Mouse (Mus musculus): ENCODE results near the gene Serpini1. TPM values are rescaled to one million over a fixed set of nuclear protein-coding genes. Genes with fewer than 3 reads are reported as not detected.
A peak's percentile ranks its signal among the peaks of the same experiment; 100 is the strongest.

Gene Serpini1
- 41.6 and 43.6 TPM in 2 replicates for polyA plus RNA-seq (2014; fragmentation: Nextera tagmentation; extraction: Ambion mirVana)

GRCm38 (mm10) chr3:75557292-75557691 lies at the start of gene Serpini1:
Gene Serpini1, plus strand, starts transcription at chr3:75557547.
- H3K27me3 ChIP-seq (ENCODE audit: control insufficient read depth, insufficient read depth, low read length), result no peaks in the 10 kb centered on the region
- H3K4me3 ChIP-seq (ENCODE audit: low read depth, low read length), result peak within 1 kb of the TSS; percentile 88
- under 1% methylated on average over 19 of the region's 19 CpGs for whole genome bisulfite sequencing
- DNase-seq (ENCODE audit: low spot score) (peak; percentile 90), ATAC-seq (ENCODE audit: low FRiP score) (peak; percentile 96)
- H3K9me3 ChIP-seq (ENCODE audit: control insufficient read depth, low read length), result no peaks in the 10 kb centered on the region
- peak within 1 kb of the TSS; percentile 74 for H3K27ac ChIP-seq (ENCODE audit: low read depth, low read length)
- H3K4me1 ChIP-seq (replicated peaks; ENCODE audit: control insufficient read depth, insufficient read depth, low read length), result no peaks in the 10 kb centered on the region; the same call in 1 of the 2 replicates
- peak within 1 kb of the TSS; percentile 90 for H3K9ac ChIP-seq (ENCODE audit: low read depth, low read length)
- no peaks in the 10 kb centered on the region for H3K36me3 ChIP-seq (ENCODE audit: control insufficient read depth, insufficient read depth, low read length)
- H3K4me2 ChIP-seq (replicated peaks; ENCODE audit: low read depth, low read length), result peak within 1 kb of the TSS; percentile 78

GRCm38 (mm10) chr3:75517631-75518250 lies 39.6 kb upstream of the Serpini1 start:
- Histone ChIP-seq H3K9me3 (ENCODE audit: control insufficient read depth, low read length) (no peaks in the 10 kb centered on the region), H3K9ac (ENCODE audit: low read depth, low read length) (no peak overlapping the region), H3K27ac (ENCODE audit: low read depth, low read length) (no peak overlapping the region), H3K36me3 (ENCODE audit: control insufficient read depth, insufficient read depth, low read length) (no peaks in the 10 kb centered on the region), H3K4me3 (ENCODE audit: low read depth, low read length) (no peak overlapping the region), H3K4me2 (replicated peaks; ENCODE audit: low read depth, low read length) (no peak overlapping the region), H3K27me3 (ENCODE audit: control insufficient read depth, insufficient read depth, low read length) (no peaks in the 10 kb centered on the region), H3K4me1 (replicated peaks; ENCODE audit: control insufficient read depth, insufficient read depth, low read length) (no peaks in the 10 kb centered on the region)
- ATAC-seq (ENCODE audit: low FRiP score) (peak; percentile 35; the same call in 1 of the 2 replicates), DNase-seq (ENCODE audit: low spot score) (peak; percentile 63)
- WGBS, result 80% methylated on average over 7 of the region's 7 CpGs

GRCm38 (mm10) chr3:75521314-75521713 lies 36.0 kb upstream of the Serpini1 start:
- H3K4me1 ChIP-seq (replicated peaks; ENCODE audit: control insufficient read depth, insufficient read depth, low read length), result no peaks in the 10 kb centered on the region
- WGBS, result 82% methylated on average over 2 of the region's 2 CpGs

GRCm38 (mm10) chr3:75522527-75522926 lies 34.8 kb upstream of the Serpini1 start:
- no peaks in the 10 kb centered on the region for H3K9me3 ChIP-seq (ENCODE audit: control insufficient read depth, low read length)
- no peaks in the 10 kb centered on the region for H3K36me3 ChIP-seq (ENCODE audit: control insufficient read depth, insufficient read depth, low read length)
- no peak overlapping the region for H3K27ac ChIP-seq (ENCODE audit: low read depth, low read length)
- DNase-seq (ENCODE audit: low spot score), result no peak
- H3K4me1 ChIP-seq (replicated peaks; ENCODE audit: control insufficient read depth, insufficient read depth, low read length), result no peaks in the 10 kb centered on the region
- ATAC-seq (ENCODE audit: low FRiP score), result no peak
- no peak overlapping the region for H3K4me2 ChIP-seq (replicated peaks; ENCODE audit: low read depth, low read length)
- no peak overlapping the region for H3K9ac ChIP-seq (ENCODE audit: low read depth, low read length)
- no peak overlapping the region for H3K4me3 ChIP-seq (ENCODE audit: low read depth, low read length)
- WGBS, result 93% methylated on average over 1 of the region's 1 CpGs
- H3K27me3 ChIP-seq (ENCODE audit: control insufficient read depth, insufficient read depth, low read length), result no peaks in the 10 kb centered on the region

More at GRCm38 (mm10) chr3:75521314-75521713, 36.0 kb upstream of the Serpini1 start:
- ATAC-seq (ENCODE audit: low FRiP score), result no peak
- DNase-seq (ENCODE audit: low spot score), result no peak
- no peaks in the 10 kb centered on the region for H3K36me3 ChIP-seq (ENCODE audit: control insufficient read depth, insufficient read depth, low read length)
- H3K9me3 ChIP-seq (ENCODE audit: control insufficient read depth, low read length), result no peaks in the 10 kb centered on the region
- H3K9ac ChIP-seq (ENCODE audit: low read depth, low read length), result no peak overlapping the region
- H3K4me3 ChIP-seq (ENCODE audit: low read depth, low read length), result no peak overlapping the region
- no peak overlapping the region for H3K4me2 ChIP-seq (replicated peaks; ENCODE audit: low read depth, low read length)
- H3K27me3 ChIP-seq (ENCODE audit: control insufficient read depth, insufficient read depth, low read length), result no peaks in the 10 kb centered on the region
- no peak overlapping the region for H3K27ac ChIP-seq (ENCODE audit: low read depth, low read length)

GRCm38 (mm10) chr3:75531074-75531473 lies 26.3 kb upstream of the Serpini1 start:
- Histone ChIP-seq H3K4me2 (replicated peaks; ENCODE audit: low read depth, low read length) (no peak overlapping the region), H3K27me3 (ENCODE audit: control insufficient read depth, insufficient read depth, low read length) (no peaks in the 10 kb centered on the region), H3K4me3 (ENCODE audit: low read depth, low read length) (no peak overlapping the region), H3K36me3 (ENCODE audit: control insufficient read depth, insufficient read depth, low read length) (no peaks in the 10 kb centered on the region), H3K9ac (ENCODE audit: low read depth, low read length) (no peak overlapping the region), H3K27ac (ENCODE audit: low read depth, low read length) (no peak overlapping the region), H3K9me3 (ENCODE audit: control insufficient read depth, low read length) (no peaks in the 10 kb centered on the region), H3K4me1 (replicated peaks; ENCODE audit: control insufficient read depth, insufficient read depth, low read length) (no peaks in the 10 kb centered on the region)
- 94% methylated on average over 3 of the region's 3 CpGs for WGBS
- ATAC-seq (ENCODE audit: low FRiP score) (no peak), DNase-seq (ENCODE audit: low spot score) (no peak)

- H3K4me2 ChIP-seq (replicated peaks; ENCODE audit: low read depth, low read length), result no peak overlapping the region
- WGBS, result 89% methylated on average over 3 of the region's 3 CpGs
- H3K9me3 ChIP-seq (ENCODE audit: control insufficient read depth, low read length), result no peaks in the 10 kb centered on the region
- H3K27ac ChIP-seq (ENCODE audit: low read depth, low read length), result no peak overlapping the region
- no peaks in the 10 kb centered on the region for H3K4me1 ChIP-seq (replicated peaks; ENCODE audit: control insufficient read depth, insufficient read depth, low read length)
- no peak for DNase-seq (ENCODE audit: low spot score)
- no peak for ATAC-seq (ENCODE audit: low FRiP score)
- H3K4me3 ChIP-seq (ENCODE audit: low read depth, low read length), result no peak overlapping the region
- H3K36me3 ChIP-seq (ENCODE audit: control insufficient read depth, insufficient read depth, low read length), result no peaks in the 10 kb centered on the region
- H3K9ac ChIP-seq (ENCODE audit: low read depth, low read length), result no peak overlapping the region
- no peaks in the 10 kb centered on the region for H3K27me3 ChIP-seq (ENCODE audit: control insufficient read depth, insufficient read depth, low read length)
Observed at GRCm38 (mm10) chr3:75534045-75534834, 23.1 kb upstream of the Serpini1 start.

- H3K27ac ChIP-seq (ENCODE audit: low read depth, low read length), result no peak overlapping the region
- H3K4me2 ChIP-seq (replicated peaks; ENCODE audit: low read depth, low read length), result no peak overlapping the region
- ATAC-seq (ENCODE audit: low FRiP score), result no peak
- H3K27me3 ChIP-seq (ENCODE audit: control insufficient read depth, insufficient read depth, low read length), result no peaks in the 10 kb centered on the region
- H3K9ac ChIP-seq (ENCODE audit: low read depth, low read length), result no peak overlapping the region
- H3K36me3 ChIP-seq (ENCODE audit: control insufficient read depth, insufficient read depth, low read length), result no peaks in the 10 kb centered on the region
- no peaks in the 10 kb centered on the region for H3K4me1 ChIP-seq (replicated peaks; ENCODE audit: control insufficient read depth, insufficient read depth, low read length)
- no peak overlapping the region for H3K4me3 ChIP-seq (ENCODE audit: low read depth, low read length)
- WGBS, result 85% methylated on average over 4 of the region's 4 CpGs
- no peaks in the 10 kb centered on the region for H3K9me3 ChIP-seq (ENCODE audit: control insufficient read depth, low read length)
- no peak for DNase-seq (ENCODE audit: low spot score)
Observed at GRCm38 (mm10) chr3:75541259-75541658, 16.1 kb upstream of the Serpini1 start.

DNA sequence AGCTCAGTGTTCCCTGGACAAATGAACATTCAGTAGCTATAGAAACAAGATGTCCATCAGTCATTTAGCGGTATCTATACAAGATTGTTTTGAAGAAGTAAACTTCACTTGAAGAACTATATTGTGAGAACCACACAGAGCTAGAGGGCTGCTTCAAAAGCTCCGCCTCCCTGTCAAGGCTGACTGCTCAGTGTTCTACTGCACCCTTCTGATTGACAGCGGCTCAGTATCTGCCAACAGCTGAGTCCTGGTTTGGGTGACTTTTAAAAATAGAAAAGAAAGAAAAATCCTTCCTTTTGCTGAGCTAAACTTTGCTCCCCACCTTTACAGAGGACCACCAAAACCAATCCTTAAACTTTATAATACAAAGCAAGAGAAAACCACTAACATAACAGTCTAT lies 14.5 kb upstream of the Serpini1 start:
- no peak overlapping the region for H3K4me2 ChIP-seq (replicated peaks; ENCODE audit: low read depth, low read length)
- DNase-seq (ENCODE audit: low spot score) (no peak), ATAC-seq (ENCODE audit: low FRiP score) (0 out of 2 replicates have a peak, but pooled peaks have one; percentile 68)
- H3K27me3 ChIP-seq (ENCODE audit: control insufficient read depth, insufficient read depth, low read length), result no peaks in the 10 kb centered on the region
- no peaks in the 10 kb centered on the region for H3K9me3 ChIP-seq (ENCODE audit: control insufficient read depth, low read length)
- no peaks in the 10 kb centered on the region for H3K36me3 ChIP-seq (ENCODE audit: control insufficient read depth, insufficient read depth, low read length)
- no peaks in the 10 kb centered on the region for H3K4me1 ChIP-seq (replicated peaks; ENCODE audit: control insufficient read depth, insufficient read depth, low read length)
- no peak overlapping the region for H3K9ac ChIP-seq (ENCODE audit: low read depth, low read length)
- H3K27ac ChIP-seq (ENCODE audit: low read depth, low read length), result no peak overlapping the region
- no peak overlapping the region for H3K4me3 ChIP-seq (ENCODE audit: low read depth, low read length)
- 76% methylated on average over 3 of the region's 3 CpGs for WGBS

DNA sequence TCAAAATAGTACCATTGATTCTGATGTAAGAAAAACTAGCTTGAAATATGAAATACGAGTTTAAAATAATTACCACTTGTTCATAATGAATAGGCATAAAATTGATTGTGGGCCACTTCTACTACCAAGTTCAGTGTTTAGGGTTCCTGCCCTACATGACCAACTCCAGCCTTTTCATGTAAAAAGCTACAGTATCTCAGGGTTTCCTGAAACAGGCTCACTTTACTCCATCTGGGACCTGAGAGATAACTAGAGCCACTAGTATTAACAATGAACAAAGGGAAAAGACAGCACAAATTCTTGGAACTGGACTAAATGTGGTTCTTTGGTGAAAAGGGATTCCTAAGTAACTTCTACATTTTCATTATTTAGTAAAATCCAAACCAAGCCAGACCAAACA lies 13.1 kb upstream of the Serpini1 start:
- no peak overlapping the region for H3K27ac ChIP-seq (ENCODE audit: low read depth, low read length)
- H3K4me1 ChIP-seq (replicated peaks; ENCODE audit: control insufficient read depth, insufficient read depth, low read length), result no peaks in the 10 kb centered on the region
- no peak overlapping the region for H3K4me2 ChIP-seq (replicated peaks; ENCODE audit: low read depth, low read length)
- ATAC-seq (ENCODE audit: low FRiP score), result no peak
- no peaks in the 10 kb centered on the region for H3K36me3 ChIP-seq (ENCODE audit: control insufficient read depth, insufficient read depth, low read length)
- H3K9ac ChIP-seq (ENCODE audit: low read depth, low read length), result no peak overlapping the region
- 88% methylated on average over 1 of the region's 1 CpGs for WGBS
- no peaks in the 10 kb centered on the region for H3K9me3 ChIP-seq (ENCODE audit: control insufficient read depth, low read length)
- H3K27me3 ChIP-seq (ENCODE audit: control insufficient read depth, insufficient read depth, low read length), result no peaks in the 10 kb centered on the region
- H3K4me3 ChIP-seq (ENCODE audit: low read depth, low read length), result no peak overlapping the region
- no peak for DNase-seq (ENCODE audit: low spot score)
